Mouse (Mus musculus): ENCODE results near the gene Ap2a2.
"Not testable (repeated sequence)": the region's sequence is repeated elsewhere in the genome, so short reads cannot be mapped to it uniquely, and the experiment has no call there.

Gene Ap2a2

DNA sequence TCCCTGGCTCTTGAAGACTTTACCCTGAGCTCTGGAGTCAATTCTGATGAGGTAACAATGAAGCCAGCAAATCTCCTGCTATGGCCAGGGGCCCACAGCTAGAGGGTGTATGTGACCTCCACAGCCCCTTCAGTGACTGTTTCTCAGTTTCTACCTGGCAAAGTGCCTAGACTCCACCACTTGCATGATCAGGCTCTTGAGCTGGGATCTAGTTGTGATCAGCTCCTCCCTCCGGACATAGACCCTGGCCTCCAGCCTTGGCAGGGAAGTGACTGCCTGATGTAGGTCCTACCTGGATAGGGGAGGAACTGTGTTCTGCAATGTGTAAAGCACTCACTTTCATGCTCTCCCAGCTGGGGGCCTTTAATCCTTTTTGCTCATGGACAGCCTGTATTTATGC, 98.4 kb downstream of the Ap2a2 start:
- DNase-seq (ENCODE audit: low spot score in 2 of 2) = no peak

DNA sequence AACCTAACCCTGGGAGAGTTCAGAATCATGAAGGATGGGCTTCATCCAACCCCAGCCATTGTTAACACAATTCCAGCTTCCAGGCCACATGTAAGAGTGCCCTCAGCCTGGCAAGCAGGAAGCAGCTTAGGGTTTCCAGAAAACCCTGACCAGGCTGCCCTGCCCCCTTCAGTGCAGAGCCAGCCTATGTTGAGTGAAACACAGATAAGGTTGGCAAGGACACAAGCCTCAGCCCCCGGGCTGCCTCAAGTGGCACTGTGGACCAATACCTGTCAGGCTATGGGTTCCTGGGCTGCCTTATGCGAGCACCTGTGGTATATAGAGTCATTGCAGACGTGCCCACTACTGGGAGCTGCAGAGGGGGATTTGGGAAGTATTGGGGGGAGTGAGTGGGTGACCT, 99.5 kb downstream of the Ap2a2 start:
- DNase-seq (ENCODE audit: low spot score in 2 of 2) = no peak

DNA sequence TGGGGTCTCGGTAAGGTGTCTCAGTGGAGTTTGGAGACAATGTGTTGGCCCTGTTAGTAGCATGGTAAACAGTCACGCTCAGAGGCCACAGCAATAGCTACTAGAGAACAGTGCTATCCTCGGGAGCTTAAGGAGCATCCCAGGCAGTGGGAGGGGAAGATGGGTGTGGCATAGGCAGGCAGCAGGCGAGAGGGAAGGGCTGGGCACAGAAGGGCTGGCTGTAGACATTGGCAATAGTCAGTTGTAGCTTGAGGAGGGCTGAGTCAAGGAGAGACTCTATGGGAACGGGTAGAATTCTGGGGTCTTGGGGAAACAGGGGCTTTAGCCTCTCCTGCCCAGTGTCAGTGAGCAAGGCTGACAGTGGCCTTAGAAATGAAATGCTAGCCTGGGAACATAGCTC, 100.2 kb downstream of the Ap2a2 start:
- DNase-seq (ENCODE audit: low spot score in 2 of 2) = no peak

DNA sequence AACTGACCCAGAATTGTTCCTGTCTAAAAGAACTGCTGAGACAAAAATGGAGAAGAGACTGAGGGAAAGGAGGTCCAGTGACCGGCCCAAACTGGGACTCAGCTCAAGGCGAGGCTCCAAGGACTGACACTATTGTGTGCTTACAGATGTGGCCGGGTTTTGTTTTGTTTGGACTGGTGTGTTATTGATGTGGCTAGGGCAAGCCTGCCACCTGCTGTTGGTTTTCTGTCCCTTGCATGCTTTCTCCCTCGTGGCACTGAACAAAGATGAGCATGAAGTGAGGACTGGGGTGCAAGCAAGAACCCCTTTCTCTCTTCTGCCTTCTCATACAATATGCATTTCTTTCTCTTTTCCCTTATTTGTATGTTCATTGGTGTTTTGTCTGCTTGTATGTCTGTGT, 104.2 kb downstream of the Ap2a2 start:
- peak; percentile 65 to 66 for DNase-seq (ENCODE audit: low spot score in 2 of 2)

DNA sequence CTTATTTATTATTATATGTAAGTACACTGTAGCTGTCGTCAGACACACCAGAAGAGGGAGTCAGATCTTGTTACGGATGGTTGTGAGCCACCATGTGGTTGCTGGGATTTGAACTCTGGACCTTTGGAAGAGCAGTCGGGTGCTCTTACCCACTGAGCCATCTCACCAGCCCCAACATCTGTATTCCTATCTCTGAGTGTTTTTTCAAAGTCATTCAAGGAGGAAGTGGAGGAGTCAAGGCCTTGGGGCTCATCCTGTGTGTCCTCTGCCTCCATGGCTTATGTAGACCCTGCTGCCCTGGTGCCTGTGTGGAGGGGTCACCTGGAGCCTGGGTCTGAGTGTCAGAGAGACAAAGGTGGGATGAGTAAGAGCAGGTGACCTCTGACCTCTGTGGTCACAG, 107.1 kb downstream of the Ap2a2 start:
- DNase-seq (ENCODE audit: low spot score in 2 of 2) = not testable (repeated sequence)

DNA sequence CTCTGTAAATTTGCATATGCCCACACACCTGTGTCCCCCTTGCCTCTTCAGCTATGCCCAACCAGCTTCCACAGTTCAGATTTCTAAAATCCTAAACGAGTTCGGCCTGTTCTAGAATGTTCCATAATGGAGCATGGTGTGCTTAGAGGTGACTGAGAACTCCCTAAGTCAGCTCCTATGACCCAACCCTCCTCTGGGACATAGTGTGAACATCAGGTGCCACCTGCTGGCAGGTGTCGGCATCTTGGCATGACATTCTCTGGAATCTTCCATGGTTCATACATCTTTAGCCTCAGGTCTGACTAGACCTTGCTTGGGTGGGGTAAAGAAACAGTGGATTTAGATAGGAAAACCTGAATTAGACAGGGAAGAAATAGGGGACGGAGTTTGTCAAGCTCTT, 109.0 kb downstream of the Ap2a2 start:
- no peak for DNase-seq (ENCODE audit: low spot score in 2 of 2)

DNA sequence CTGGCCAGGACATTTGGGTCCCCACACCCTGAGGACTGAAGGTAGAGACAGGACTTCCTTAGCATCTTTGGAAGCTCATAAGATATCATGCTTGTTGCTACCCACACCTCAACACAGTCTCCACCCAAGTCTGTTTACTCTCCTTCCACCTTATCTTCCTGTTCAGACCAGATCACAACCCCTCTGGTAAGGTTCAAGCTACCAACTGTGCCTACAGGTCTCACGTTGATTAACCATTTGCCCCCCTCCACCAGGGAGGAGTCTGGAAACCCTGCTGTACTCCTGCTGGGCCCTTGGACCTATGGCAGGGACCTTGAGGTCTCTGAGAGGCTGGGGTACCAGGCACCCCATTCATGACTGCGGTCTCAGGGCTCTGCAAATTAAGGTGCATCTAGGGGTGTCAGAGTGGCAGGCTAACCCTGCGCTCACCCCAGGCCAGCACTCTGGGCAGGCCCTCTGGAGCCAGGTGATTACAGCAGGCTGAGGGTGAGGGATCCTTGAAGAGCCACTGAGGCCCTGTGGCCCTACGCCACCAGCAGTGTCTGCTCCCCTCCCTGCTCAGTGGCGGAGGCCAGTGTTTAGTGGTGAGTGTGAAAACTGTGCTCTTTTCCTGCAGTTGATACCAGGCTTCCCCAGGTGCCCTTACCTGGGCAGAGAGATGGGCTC, 109.8 kb downstream of the Ap2a2 start:
- no peak for DNase-seq (ENCODE audit: low spot score in 2 of 2)

DNA sequence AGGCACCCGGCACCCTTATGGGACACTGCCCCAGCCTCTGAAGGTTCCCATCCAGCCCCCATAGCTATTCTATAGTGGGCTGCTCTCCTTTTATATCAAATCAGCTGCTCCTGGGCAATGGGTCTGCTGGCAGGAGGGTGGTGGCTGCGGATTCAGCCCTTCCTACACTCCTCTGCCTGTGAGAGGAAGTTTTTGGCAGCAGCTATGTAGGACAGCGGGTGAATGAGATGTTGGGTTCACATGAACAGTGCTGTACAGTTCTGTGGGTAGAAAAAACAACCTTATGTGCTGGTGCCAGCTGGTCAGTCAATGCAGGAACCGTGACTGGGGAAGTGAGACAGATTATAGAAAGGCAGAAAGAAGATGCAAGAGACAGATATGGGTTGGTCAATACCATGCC, 116.9 kb downstream of the Ap2a2 start:
- peak in 1 of 2 experiments; percentile 7 for DNase-seq (ENCODE audit: low spot score in 2 of 2)
